Mouse (Mus musculus) limb, embryonic 13.5 days (tissue): ENCODE measurements around the gene Rab3b. TPM values are rescaled to one million over a fixed set of nuclear protein-coding genes. Genes with fewer than 3 reads are reported as not detected.
A peak's percentile ranks its signal among the peaks of the same experiment; 100 is the strongest.

Experiments used
- ATAC-seq: fragments of 200-750 bp; cut with Nextera tagmentation; 2 replicates; pipeline ENCODE4 v1.8.0; 2017; ENCODE audit warnings: low read depth, moderate number of reproducible peaks, moderate TSS enrichment; ENCODE audit not compliant: low FRiP score
- H3K27ac ChIP-seq: fragments of 300-500 bp; sonication (generic); 2 replicates; pipeline ENCODE4 v1.5.1; 2015; ENCODE audit warnings: inconsistent platforms, mild to moderate bottlenecking, moderate library complexity
- H3K27me3 ChIP-seq: fragments of 300-500 bp; sonication (generic); 2 replicates; pipeline ENCODE4 v1.6.1; 2015; ENCODE audit warnings: mild to moderate bottlenecking, inconsistent platforms
- H3K36me3 ChIP-seq: fragments of 300-500 bp; sonication (generic); 2 replicates; pipeline ENCODE4 v1.6.1; 2015; ENCODE audit warnings: inconsistent platforms, mild to moderate bottlenecking, moderate library complexity
- H3K4me1 ChIP-seq: fragments of 300-500 bp; sonication (generic); 2 replicates; pipeline ENCODE4 v1.6.1; 2015; ENCODE audit warnings: inconsistent platforms
- H3K4me2 ChIP-seq: fragments of 300-500 bp; sonication (generic); replicated peaks from 2 replicates; pipeline ENCODE4 v1.6.1; 2015; ENCODE audit warnings: inconsistent platforms, mild to moderate bottlenecking, moderate library complexity
- H3K4me3 ChIP-seq: fragments of 300-500 bp; sonication (generic); 2 replicates; pipeline ENCODE4 v1.5.1; 2015; ENCODE audit warnings: moderate library complexity, mild to moderate bottlenecking, inconsistent platforms
- H3K9ac ChIP-seq: fragments of 300-500 bp; sonication (generic); 2 replicates; pipeline ENCODE4 v1.6.1; 2015; ENCODE audit warnings: mild to moderate bottlenecking, inconsistent platforms
- H3K9me3 ChIP-seq: fragments of 300-500 bp; sonication (generic); 2 replicates; pipeline ENCODE4 v1.6.1; 2016; ENCODE audit warnings: inconsistent platforms
- WGBS: fragments of 180-500 bp; shearing (Covaris S2); methylation state at CpG from one replicate; pipeline ENCODE4 v1.1.7; 2015; 5-methylcytosine and 5-hydroxymethylcytosine counted together
- polyA plus RNA-seq: library from polyadenylated mRNA; unstranded; fragments of >200 nt; fragmentation: Nextera tagmentation; extraction: Ambion mirVana; gene quantifications from 2 replicates; pipeline ENCODE4 v1.2.1, GENCODE M21; 2015

The Rab3b gene
- polyA plus RNA-seq, 1 experiment from 2014 or later, result 19.7 TPM

GRCm38 (mm10) chr4:108845824-108846569, 32.9 kb upstream of the Rab3b start:
- Histone ChIP-seq H3K36me3 (peaks cover 5% of the 10 kb centered on the region; the same call in 1 of the 2 replicates), H3K4me1 (peaks cover 23% of the 10 kb centered on the region), H3K27me3 (no peaks in the 10 kb centered on the region), H3K4me3 (no peak overlapping the region), H3K9ac (no peak overlapping the region), H3K9me3 (no peaks in the 10 kb centered on the region), H3K27ac (no peak overlapping the region), H3K4me2 (no peak overlapping the region)
- no peak for ATAC-seq
- 83% methylated on average over 5 of the region's 5 CpGs for WGBS

GRCm38 (mm10) chr4:108847715-108848504, 31.0 kb upstream of the Rab3b start, which contains the start of gene Kti12:
Gene Kti12 (plus strand): TSS chr4:108847785.
- Histone ChIP-seq H3K27me3 (no peaks in the 10 kb centered on the region), H3K27ac (peak within 1 kb of the TSS; percentile 85), H3K9me3 (no peaks in the 10 kb centered on the region), H3K4me2 (peak within 1 kb of the TSS; percentile 99), H3K4me3 (peak within 1 kb of the TSS; percentile 91), H3K36me3 (peaks cover 10% of the 10 kb centered on the region), H3K4me1 (peaks cover 23% of the 10 kb centered on the region), H3K9ac (peak within 1 kb of the TSS; percentile 87)
- WGBS, result under 1% methylated on average over 77 of the region's 77 CpGs
- ATAC-seq, result peak; percentile 90

DNA sequence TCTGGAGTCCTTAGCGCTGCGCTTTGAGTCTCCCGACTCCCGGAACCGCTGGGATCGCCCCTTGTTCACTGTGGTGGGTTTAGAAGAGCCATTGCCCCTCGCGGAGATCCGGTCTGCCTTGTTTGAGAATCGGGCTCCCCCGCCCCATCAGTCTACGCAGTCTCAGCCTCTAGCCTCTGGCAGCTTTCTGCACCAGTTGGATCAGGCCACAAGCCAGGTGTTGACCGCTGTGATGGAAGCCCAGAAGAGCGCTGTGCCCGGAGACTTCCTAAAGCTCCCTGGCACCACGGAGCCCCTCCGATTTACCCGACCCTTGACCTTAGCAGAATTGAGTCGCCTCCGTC, 30.4 kb upstream of the Rab3b start, which contains the start of gene A730015C16Rik:
TSS of gene A730015C16Rik (minus strand) at position 115 of the 344 bp plus-strand sequence.
- H3K9me3 ChIP-seq, result no peaks in the 10 kb centered on the region
- peak within 1 kb of the TSS; percentile 87 for H3K9ac ChIP-seq
- H3K4me3 ChIP-seq, result peak within 1 kb of the TSS; percentile 91
- peaks cover 23% of the 10 kb centered on the region for H3K4me1 ChIP-seq
- peak within 1 kb of the TSS; percentile 85 for H3K27ac ChIP-seq
- no peaks in the 10 kb centered on the region for H3K27me3 ChIP-seq
- H3K4me2 ChIP-seq, result peak within 1 kb of the TSS; percentile 99
- WGBS, result 6% methylated on average over 20 of the region's 20 CpGs
- 0 out of 2 replicates have a peak, but pooled peaks have one; percentile 25 for ATAC-seq
- H3K36me3 ChIP-seq, result peaks cover 16% of the 10 kb centered on the region

GRCm38 (mm10) chr4:108866806-108867205, 12.1 kb upstream of the Rab3b start:
- Histone ChIP-seq H3K4me3 (no peak overlapping the region), H3K9me3 (no peaks in the 10 kb centered on the region), H3K4me2 (no peak overlapping the region), H3K27me3 (no peaks in the 10 kb centered on the region), H3K36me3 (peaks cover 27% of the 10 kb centered on the region), H3K9ac (no peak overlapping the region), H3K27ac (no peak overlapping the region), H3K4me1 (no peaks in the 10 kb centered on the region)
- WGBS, result 85% methylated on average over 7 of the region's 7 CpGs
- no peak for ATAC-seq

DNA sequence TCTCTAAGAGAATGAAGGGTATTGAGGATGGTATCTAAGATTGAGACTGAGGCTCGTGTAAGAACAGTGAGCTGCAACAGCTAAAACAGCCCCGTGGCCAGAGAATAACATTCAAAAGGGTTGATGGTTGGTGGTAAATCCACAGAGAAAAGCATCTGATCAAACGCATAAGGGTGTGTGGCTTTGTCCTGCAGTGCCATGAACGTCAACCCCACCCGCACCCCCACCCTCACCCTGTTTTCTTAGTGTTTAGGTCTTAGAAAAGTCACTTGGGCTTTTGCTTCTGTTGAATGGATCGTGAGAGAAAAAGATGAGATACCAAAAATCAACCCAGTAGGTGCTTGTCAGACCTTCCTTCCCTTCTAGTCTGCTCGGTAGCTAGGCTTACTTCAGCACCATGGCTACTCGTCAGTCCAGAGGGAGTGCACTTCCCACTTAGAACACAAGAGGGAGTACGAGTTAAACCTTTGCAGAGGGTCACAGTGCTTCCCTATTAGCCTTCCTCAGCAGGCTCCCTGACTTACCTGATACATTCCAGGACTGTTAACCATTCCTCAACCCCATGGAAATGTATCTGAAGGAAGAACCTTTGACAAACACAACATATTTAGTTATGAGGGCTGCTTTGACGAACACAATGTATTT, 9.0 kb upstream of the Rab3b start:
- no peak overlapping the region for H3K9ac ChIP-seq
- H3K4me2 ChIP-seq, result no peak overlapping the region
- H3K36me3 ChIP-seq, result peaks cover 1% of the 10 kb centered on the region; the same call in 1 of the 2 replicates
- no peaks in the 10 kb centered on the region for H3K27me3 ChIP-seq
- H3K27ac ChIP-seq, result no peak overlapping the region
- no peaks in the 10 kb centered on the region for H3K9me3 ChIP-seq
- 37% methylated on average over 10 of the region's 10 CpGs for WGBS
- ATAC-seq, result peak; percentile 83; the same call in 1 of the 2 replicates
- H3K4me3 ChIP-seq, result no peak overlapping the region
- no peaks in the 10 kb centered on the region for H3K4me1 ChIP-seq

DNA sequence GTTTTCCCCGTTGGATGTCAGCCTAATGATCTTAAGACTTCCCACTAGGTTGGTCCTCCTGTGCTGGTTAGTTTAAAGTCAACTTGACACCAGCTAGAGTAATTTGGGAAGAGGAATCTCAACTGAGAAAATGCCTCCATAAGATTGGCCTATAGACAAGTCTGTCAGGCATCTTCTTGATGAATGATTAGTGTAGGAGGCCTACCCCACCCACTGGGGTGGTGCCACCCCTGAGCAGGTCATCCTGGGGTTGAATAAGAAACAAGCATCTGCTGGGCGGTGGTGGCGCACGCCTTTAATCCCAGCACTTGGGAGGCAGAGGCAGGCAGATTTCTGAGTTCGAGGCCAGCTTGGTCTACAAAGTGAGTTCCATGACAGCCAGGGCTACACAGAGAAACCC, 5.1 kb upstream of the Rab3b start:
- H3K36me3 ChIP-seq, result no peaks in the 10 kb centered on the region
- H3K27me3 ChIP-seq, result peaks cover 13% of the 10 kb centered on the region; the same call in 1 of the 2 replicates
- H3K4me3 ChIP-seq, result no peak overlapping the region
- H3K9me3 ChIP-seq, result no peaks in the 10 kb centered on the region
- no peaks in the 10 kb centered on the region for H3K4me1 ChIP-seq
- no peak overlapping the region for H3K27ac ChIP-seq
- H3K9ac ChIP-seq, result no peak overlapping the region
- no peak overlapping the region for H3K4me2 ChIP-seq
- no peak for ATAC-seq
- WGBS, result 84% methylated on average over 5 of the region's 5 CpGs

GRCm38 (mm10) chr4:108877901-108878300, 962 bp upstream of the Rab3b start:
- 79% methylated on average over 6 of the region's 6 CpGs for WGBS
- Histone ChIP-seq H3K27me3 (peaks cover 22% of the 10 kb centered on the region; the same call in 1 of the 2 replicates), H3K4me2 (no peak overlapping the region), H3K4me3 (no peak overlapping the region), H3K4me1 (0 out of 2 replicates have a peak, but pooled peaks cover 7% of the 10 kb centered on the region), H3K9me3 (no peaks in the 10 kb centered on the region), H3K36me3 (no peaks in the 10 kb centered on the region), H3K9ac (no peak overlapping the region), H3K27ac (no peak overlapping the region)
- no peak for ATAC-seq

- no peak overlapping the region for H3K9ac ChIP-seq
- ATAC-seq, result no peak
These were observed 5.0 kb downstream of the Rab3b start for GRCm38 (mm10) chr4:108883815-108884214.

GRCm38 (mm10) chr4:108887456-108887855, 8.6 kb downstream of the Rab3b start:
- WGBS, result 83% methylated on average over 4 of the region's 4 CpGs
- Histone ChIP-seq H3K4me3 (no peak overlapping the region), H3K4me2 (no peak overlapping the region), H3K27me3 (no peaks in the 10 kb centered on the region), H3K36me3 (no peaks in the 10 kb centered on the region), H3K27ac (no peak overlapping the region), H3K9ac (no peak overlapping the region), H3K4me1 (no peaks in the 10 kb centered on the region), H3K9me3 (no peaks in the 10 kb centered on the region)
- ATAC-seq, result no peak

More at GRCm38 (mm10) chr4:108883815-108884214, 5.0 kb downstream of the Rab3b start:
- Histone ChIP-seq H3K4me1 (0 out of 2 replicates have a peak, but pooled peaks cover 7% of the 10 kb centered on the region), H3K27me3 (peaks cover 9% of the 10 kb centered on the region; the same call in 1 of the 2 replicates), H3K4me2 (no peak overlapping the region), H3K9me3 (no peaks in the 10 kb centered on the region), H3K36me3 (no peaks in the 10 kb centered on the region), H3K27ac (no peak overlapping the region), H3K4me3 (no peak overlapping the region)
- 47% methylated on average over 13 of the region's 13 CpGs for WGBS

DNA sequence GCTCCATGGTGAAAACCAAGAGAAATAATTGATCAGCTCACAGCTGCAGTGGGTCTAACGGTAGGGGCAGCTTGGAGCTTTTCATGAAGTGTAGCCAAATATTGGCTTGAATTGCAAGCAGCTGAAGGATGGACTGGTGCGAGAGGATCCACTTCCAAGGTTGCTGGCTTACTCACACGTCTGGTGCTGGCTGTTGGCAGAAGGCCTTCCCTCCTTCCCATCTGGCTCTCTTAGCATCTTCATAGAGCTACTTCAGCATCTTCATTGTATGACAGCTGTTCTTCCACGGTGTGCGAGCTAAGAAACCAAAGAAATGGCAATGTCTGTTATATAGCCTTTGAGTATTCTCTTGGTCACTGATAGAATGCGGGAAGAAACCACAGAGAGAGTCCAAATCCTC, 12.0 kb downstream of the Rab3b start:
- H3K9me3 ChIP-seq, result no peaks in the 10 kb centered on the region
- ATAC-seq, result no peak
- no peaks in the 10 kb centered on the region for H3K4me1 ChIP-seq
- no peak overlapping the region for H3K4me3 ChIP-seq
- no peaks in the 10 kb centered on the region for H3K27me3 ChIP-seq
- no peak overlapping the region for H3K4me2 ChIP-seq
- H3K36me3 ChIP-seq, result no peaks in the 10 kb centered on the region
- H3K9ac ChIP-seq, result no peak overlapping the region
- WGBS, result 85% methylated on average over 6 of the region's 6 CpGs
- no peak overlapping the region for H3K27ac ChIP-seq

DNA sequence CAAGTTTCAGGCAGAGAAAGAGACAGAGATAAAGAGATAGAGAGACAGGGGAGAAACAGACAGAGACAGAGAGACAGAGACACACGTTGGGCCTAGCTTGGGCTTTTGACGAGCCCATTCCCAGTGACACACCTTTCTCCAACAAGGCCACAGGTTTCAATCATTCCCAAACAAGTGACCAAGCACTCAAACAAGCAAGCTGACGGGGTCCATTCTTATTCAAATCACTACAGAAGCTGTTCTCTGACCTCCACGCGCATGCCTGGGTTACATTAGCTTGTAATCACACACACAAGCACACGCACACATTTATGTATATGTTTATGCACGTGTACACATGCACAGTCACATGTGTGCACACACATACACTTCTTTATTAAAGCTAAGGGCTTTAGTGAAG, 21.6 kb downstream of the Rab3b start:
- H3K27ac ChIP-seq, result no peak overlapping the region
- WGBS, result 84% methylated on average over 7 of the region's 7 CpGs
- H3K27me3 ChIP-seq, result no peaks in the 10 kb centered on the region
- H3K9me3 ChIP-seq, result no peaks in the 10 kb centered on the region
- no peaks in the 10 kb centered on the region for H3K4me1 ChIP-seq
- ATAC-seq, result no peak
- H3K9ac ChIP-seq, result no peak overlapping the region
- no peak overlapping the region for H3K4me2 ChIP-seq
- no peaks in the 10 kb centered on the region for H3K36me3 ChIP-seq
- no peak overlapping the region for H3K4me3 ChIP-seq

DNA sequence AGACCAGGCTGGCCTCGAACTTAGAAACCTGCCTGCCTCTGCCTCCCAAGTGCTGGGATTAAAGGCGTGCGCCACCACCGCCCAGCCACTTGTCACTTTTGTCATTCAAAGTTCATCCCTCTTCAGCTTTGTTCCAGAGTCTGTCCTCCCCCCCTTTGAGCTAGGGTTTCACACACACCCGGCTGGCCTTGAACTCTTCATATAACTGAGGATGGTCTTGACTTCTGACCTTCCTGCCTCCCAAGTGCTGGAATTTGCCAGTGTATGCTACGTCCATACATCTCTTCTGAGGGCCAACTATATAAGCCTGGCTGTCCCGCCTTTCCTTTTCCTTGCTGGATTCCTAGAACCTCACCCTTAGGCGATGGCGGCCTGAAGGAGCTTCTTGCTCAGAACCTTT, 24.0 kb downstream of the Rab3b start:
- Histone ChIP-seq H3K4me3 (no peak overlapping the region), H3K4me1 (0 out of 2 replicates have a peak, but pooled peaks cover 3% of the 10 kb centered on the region), H3K27me3 (no peaks in the 10 kb centered on the region), H3K36me3 (no peaks in the 10 kb centered on the region), H3K9ac (no peak overlapping the region), H3K27ac (no peak overlapping the region), H3K9me3 (no peaks in the 10 kb centered on the region), H3K4me2 (no peak overlapping the region)
- WGBS, result 91% methylated on average over 9 of the region's 9 CpGs
- ATAC-seq, result no peak
